Comparison of ENCODE assay signal across 11 mouse cellular contexts in genomic region chr14:79516751-79517150, GRCm38 (mm10). TPM values are rescaled to one million over a fixed set of nuclear protein-coding genes. Genes with fewer than 3 reads are reported as not detected.
A peak's percentile ranks its signal among the peaks of the same experiment; 100 is the strongest.
DNase-seq lines count a peak whose midpoint lies in the region; ATAC-seq and TF ChIP-seq lines count a peak whose summit lies in the region.
"Had no signal": no experiment of that assay in that cellular context is flagged by ENCODE, and none has a peak within 500 bp of the region (broad histone marks: within the 10 kb centered on the region; RNA-seq: fewer than 3 reads in every experiment).

No protein-coding gene starts in this region.

- no peak for DNase-seq in kidney, postnatal 0 days (ENCODE audit: low spot score)
- no peak for DNase-seq in kidney, postnatal 10 days
- DNase-seq in A20 (ENCODE audit: low read depth, low spot score) (peak; percentile 62), MEL (ENCODE audit: low read depth, low spot score) (peak; percentile 59)
- no peak for DNase-seq in left cerebral cortex, postnatal 25 days (ENCODE audit: low spot score in 2 of 2)
- DNase-seq in cerebellum, postnatal 4 days (ENCODE audit: low spot score in 2 of 2), result no peak
- DNase-seq: heart, postnatal 10 days; kidney, adult 11 months; lung, adult 18-20 months had no signal

- no peak for ATAC-seq in kidney, postnatal 0 days (replicated peaks; ENCODE audit: low FRiP score, low read depth)
- ATAC-seq in liver, embryonic 15.5 days (ENCODE audit: insufficient read depth), result no peak

- 0 out of 2 replicates have a peak overlapping the region, but pooled peaks have one; percentile 25 for H3K27ac ChIP-seq in kidney, postnatal 0 days
- H3K27ac ChIP-seq in MEL (ENCODE audit: control insufficient read depth, low read depth, low read length), result peak overlapping the region; percentile 97
- H3K27ac ChIP-seq in liver, embryonic 15.5 days (replicated peaks), result peak overlapping the region; percentile 80
- H3K27ac ChIP-seq: embryonic facial prominence, embryonic 12.5 days had no signal

- no peak for TF ChIP-seq POLR2A in MEL (IDR thresholded peaks at IDR 0.05; ENCODE audit: control insufficient read depth in 1 of 2, insufficient read depth in 1 of 2, low read depth in 1 of 2, low read length in 2 of 2, poor library complexity in 1 of 2)

- no peak for TF ChIP-seq CTCF in kidney, postnatal 0 days (IDR thresholded peaks at IDR 0.05; ENCODE audit: low read depth)
- no peak for TF ChIP-seq CTCF in MEL (IDR thresholded peaks at IDR 0.05 in 2 of 3, conservative IDR thresholded peaks at IDR 0.05 in 1 of 3; ENCODE audit: control insufficient read depth in 1 of 3, insufficient read depth in 1 of 3, low read depth in 2 of 3, low read length in 3 of 3, poor library complexity in 1 of 3, severe bottlenecking in 1 of 3)

- TF ChIP-seq EP300 in MEL (IDR thresholded peaks at IDR 0.05; ENCODE audit: low read depth in 1 of 2, low read length in 2 of 2), result no peak

- no peak overlapping the region for H3K9ac ChIP-seq in kidney, postnatal 0 days (ENCODE audit: low read depth, low read length)
- H3K9ac ChIP-seq in MEL (ENCODE audit: control insufficient read depth, low read depth, low read length, poor library complexity, severe bottlenecking), result peak overlapping the region; percentile 84
- H3K9ac ChIP-seq in liver, embryonic 15.5 days, result peak overlapping the region; percentile 8; the same call in 1 of the 2 replicates
- H3K9ac ChIP-seq: embryonic facial prominence, embryonic 12.5 days had no signal

- H3K4me2 ChIP-seq in kidney, postnatal 0 days (ENCODE audit: low read length), result peak overlapping the region; percentile 33
- peak overlapping the region; percentile 65 for H3K4me2 ChIP-seq in liver, embryonic 15.5 days
- H3K4me2 ChIP-seq: embryonic facial prominence, embryonic 12.5 days had no signal

- no peaks in the 10 kb centered on the region for H3K9me3 ChIP-seq in kidney, postnatal 0 days (replicated peaks; ENCODE audit: low read length)
- no peaks in the 10 kb centered on the region for H3K9me3 ChIP-seq in MEL (replicated peaks; ENCODE audit: insufficient read depth, low read length)
- H3K9me3 ChIP-seq in liver, embryonic 15.5 days (replicated peaks), result no peaks in the 10 kb centered on the region
- H3K9me3 ChIP-seq: embryonic facial prominence, embryonic 12.5 days had no signal

- WGBS in kidney, postnatal 0 days, result 82% methylated on average over 2 of the region's 2 CpGs
- WGBS in liver, embryonic 15.5 days (ENCODE audit: insufficient replicate concordance), result 27% methylated on average over 2 of the region's 2 CpGs

- no peak overlapping the region for H3K4me3 ChIP-seq in kidney, postnatal 0 days (replicated peaks; ENCODE audit: low read depth, low read length)
- H3K4me3 ChIP-seq in MEL (ENCODE audit: control insufficient read depth in 1 of 2, insufficient read depth in 1 of 2, low read depth in 2 of 2, low read length in 2 of 2), result peak overlapping the region; percentile 74 to 94
- H3K4me3 ChIP-seq in liver, embryonic 15.5 days (replicated peaks), result peak overlapping the region; percentile 50
- H3K4me3 ChIP-seq: embryonic facial prominence, embryonic 12.5 days had no signal

- H3K4me1 ChIP-seq in kidney, postnatal 0 days (replicated peaks; ENCODE audit: insufficient read depth, low read length), result peaks cover 11% of the 10 kb centered on the region; the same call in 1 of the 2 replicates
- H3K4me1 ChIP-seq in MEL (ENCODE audit: control insufficient read depth in 1 of 2, insufficient read depth in 2 of 2, low read length in 2 of 2), result peaks cover 18 to 20% of the 10 kb centered on the region in 2 experiments
- peaks cover 76% of the 10 kb centered on the region for H3K4me1 ChIP-seq in liver, embryonic 15.5 days (replicated peaks)
- H3K4me1 ChIP-seq: embryonic facial prominence, embryonic 12.5 days had no signal

- no peaks in the 10 kb centered on the region for H3K36me3 ChIP-seq in kidney, postnatal 0 days (ENCODE audit: insufficient read depth, low read length)
- peaks cover 0 to 33% of the 10 kb centered on the region in 2 experiments; a peak in 2 of 4 replicates for H3K36me3 ChIP-seq in MEL (ENCODE audit: control insufficient read depth in 1 of 2, insufficient read depth in 2 of 2, low read length in 2 of 2)
- H3K36me3 ChIP-seq in liver, embryonic 15.5 days (replicated peaks), result no peaks in the 10 kb centered on the region
- H3K36me3 ChIP-seq: embryonic facial prominence, embryonic 12.5 days had no signal

- no peak for TF ChIP-seq RAD21 in MEL (IDR thresholded peaks at IDR 0.05; ENCODE audit: low read depth, low read length)

- intact Hi-C loops in left cerebral cortex, postnatal 25 days (cut with DNase I), result no loop called here

- H3K79me2 ChIP-seq in MEL (ENCODE audit: control insufficient read depth, insufficient read depth, low read length, poor library complexity), result peaks cover 42% of the 10 kb centered on the region

- no peaks in the 10 kb centered on the region for H3K27me3 ChIP-seq in kidney, postnatal 0 days (ENCODE audit: insufficient read depth, low read length)
- no peaks in the 10 kb centered on the region for H3K27me3 ChIP-seq in MEL (ENCODE audit: control insufficient read depth in 1 of 2, insufficient read depth in 2 of 2, low read length in 2 of 2)
- H3K27me3 ChIP-seq in liver, embryonic 15.5 days, result no peaks in the 10 kb centered on the region
- H3K27me3 ChIP-seq: embryonic facial prominence, embryonic 12.5 days had no signal

TF ChIP-seq in MEL, 35 proteins besides CTCF, POLR2A, EP300 and RAD21:
- TF ChIP-seq USF2 (IDR thresholded peaks at IDR 0.05; ENCODE audit: borderline replicate concordance in 1 of 2, insufficient read depth in 1 of 2, low read depth in 1 of 2, low read length in 2 of 2), result no peak
- TF ChIP-seq BHLHE40 (IDR thresholded peaks at IDR 0.05; ENCODE audit: borderline replicate concordance, low read depth, low read length), result 0 out of 2 replicates have a peak, but pooled peaks have one; percentile 8

RNA-seq across cellular contexts. Expression of gene Wbp4, which starts 35.4 kb away (rescaled TPM):
- 46.8 and 47.6 TPM in 2 replicates for polyA plus RNA-seq in kidney, postnatal 0 days (2015; fragmentation: Nextera tagmentation; extraction: Ambion mirVana)
- total RNA-seq in MEL (2012; rRNA removed), result 14.5 and 15.9 TPM in 2 replicates
- polyA plus RNA-seq in MEL (2012; ENCODE audit: insufficient read depth in 1 of 2, insufficient read length in 2 of 2, low read depth in 1 of 2, low replicate concordance in 2 of 2, missing spikeins in 1 of 2), result 10 to 100 TPM; 22.1 to 87.6 TPM
- polyA plus RNA-seq in liver, embryonic 15.5 days (2015; fragmentation: Nextera tagmentation; extraction: Ambion mirVana), result 11.2 and 13.5 TPM in 2 replicates
- total RNA-seq in left cerebral cortex, postnatal 25 days (2021), result 10 to 100 TPM; 46.2 to 48.4 TPM

RNA-seq across cellular contexts. Expression of gene Elf1, which starts 35.8 kb away (rescaled TPM):
- 18.2 and 18.3 TPM in 2 replicates for polyA plus RNA-seq in kidney, postnatal 0 days (2015; fragmentation: Nextera tagmentation; extraction: Ambion mirVana)
- 21.5 and 27.3 TPM in 2 replicates for total RNA-seq in MEL (2012; rRNA removed)
- 10 to 100 TPM; 24.2 to 43.1 TPM for polyA plus RNA-seq in MEL (2012; ENCODE audit: insufficient read depth in 1 of 2, insufficient read length in 2 of 2, low read depth in 1 of 2, low replicate concordance in 2 of 2, missing spikeins in 1 of 2)
- 10.7 and 10.9 TPM in 2 replicates for polyA plus RNA-seq in liver, embryonic 15.5 days (2015; fragmentation: Nextera tagmentation; extraction: Ambion mirVana)
- total RNA-seq in left cerebral cortex, postnatal 25 days (2021), result 1 to 10 TPM; 4.1 to 4.4 TPM

Comparison
In these comparisons a context has a peak if more than half of its experiments do, and no peak if none do; other contexts are left out.
1. DNase-seq: peak in A20 (single experiment) and MEL (single experiment); none in kidney, postnatal 0 days (single experiment), kidney, postnatal 10 days (single experiment), left cerebral cortex, postnatal 25 days (0 of 2) and cerebellum, postnatal 4 days (0 of 2).
2. H3K27ac ChIP-seq: peak in every context shown above with its lines; median percentile 97 in MEL; 80 in liver, embryonic 15.5 days; 25 in kidney, postnatal 0 days.